Mouse (Mus musculus) telencephalon, adult 2 months (tissue): Measurements from ENCODE around the gene Flot2.
A peak's percentile ranks its signal among the peaks of the same experiment; 100 is the strongest.

Experiments used
- DNase-seq: peaks from one replicate; pipeline ENCODE4 v3.0.0-alpha.2; 2011; ENCODE audit warnings: low read depth, low spot score

Flot2 gene

GRCm38 (mm10) chr11:78062563-78062962, 24.8 kb downstream of the Flot2 start:
- no peak for DNase-seq

DNA sequence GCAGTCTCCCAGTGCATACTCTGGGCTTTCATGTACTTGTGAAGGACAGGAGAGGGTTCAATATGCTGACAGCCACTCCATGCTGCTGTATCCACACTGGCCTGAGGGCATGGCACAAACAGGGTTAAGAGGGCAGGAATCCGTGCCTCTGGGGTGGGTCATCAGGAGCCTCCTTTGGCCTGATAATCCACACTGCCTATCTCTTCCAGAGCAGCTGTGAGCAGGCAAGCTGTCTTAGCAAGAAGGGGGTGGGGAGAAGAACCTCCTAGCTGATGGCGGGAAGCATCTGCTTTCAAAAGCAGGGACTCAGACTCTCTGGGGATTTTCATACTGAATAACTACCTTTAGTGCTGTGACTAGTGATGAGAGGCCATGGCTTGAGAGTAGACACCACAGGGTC, 28.2 kb downstream of the Flot2 start:
- DNase-seq: no peak

GRCm38 (mm10) chr11:78066641-78067040, 28.9 kb downstream of the Flot2 start:
- no peak for DNase-seq

- DNase-seq: no peak
These were observed 29.8 kb downstream of the Flot2 start for GRCm38 (mm10) chr11:78067566-78067965.

DNA sequence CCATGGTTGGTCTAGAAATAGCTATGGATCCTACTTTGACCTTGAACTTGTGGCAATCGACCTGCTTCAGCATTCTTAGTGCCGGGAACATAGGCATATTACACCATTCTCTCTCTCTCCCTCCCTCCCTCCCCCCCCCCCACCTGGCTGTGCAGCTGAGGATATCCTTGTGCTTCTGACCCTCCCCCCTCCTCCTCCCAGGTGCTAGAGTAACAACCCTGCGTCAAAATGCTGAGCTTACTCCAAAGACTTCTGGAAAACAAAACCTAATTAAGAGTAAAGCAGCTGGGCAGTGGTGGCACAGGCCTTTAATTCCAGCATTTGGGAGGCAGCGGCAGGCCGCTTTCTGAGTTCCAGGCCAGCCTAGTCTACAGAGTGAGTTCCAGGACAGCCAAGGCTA, 31.4 kb downstream of the Flot2 start:
- no peak for DNase-seq

DNA sequence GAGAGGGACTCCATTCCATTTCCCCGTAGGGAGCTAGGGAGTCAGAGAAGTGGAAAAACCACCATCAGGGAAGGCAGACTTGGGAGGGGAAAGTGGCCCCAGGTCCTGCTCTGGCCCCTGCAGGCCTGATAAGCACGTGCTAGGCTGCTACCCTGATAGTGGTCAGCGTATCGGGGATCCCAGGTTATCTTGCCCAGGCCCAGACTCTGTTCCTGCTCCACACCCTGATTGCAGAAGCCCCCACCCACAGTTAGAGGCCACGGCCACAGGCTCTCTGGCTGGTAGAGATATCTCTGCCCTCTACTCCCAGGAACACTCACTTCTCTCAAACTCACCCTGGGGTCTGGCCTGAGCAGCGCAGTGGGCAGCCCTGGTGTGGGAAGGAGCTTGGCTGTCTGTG, 31.9 kb downstream of the Flot2 start:
- no peak for DNase-seq

DNA sequence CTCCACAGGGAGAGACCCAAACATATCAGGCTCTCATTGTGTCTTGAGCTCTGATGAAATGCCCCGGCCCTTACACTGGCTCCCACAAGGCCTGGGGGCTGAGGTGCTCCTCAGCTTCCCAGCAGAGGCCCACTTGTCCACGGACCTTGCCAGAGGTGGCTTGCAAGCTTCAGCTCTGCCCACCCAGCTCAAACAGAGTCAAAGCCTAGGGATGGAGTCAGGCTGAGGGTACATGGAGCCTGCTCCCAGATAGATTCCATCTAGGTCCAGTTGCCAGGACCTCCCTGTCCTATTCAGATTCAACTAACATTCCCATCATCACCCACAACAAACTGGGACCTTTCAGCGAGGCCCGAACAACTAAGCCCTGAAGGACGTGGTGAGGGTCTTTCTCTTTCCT, 34.2 kb downstream of the Flot2 start:
- DNase-seq: no peak

DNA sequence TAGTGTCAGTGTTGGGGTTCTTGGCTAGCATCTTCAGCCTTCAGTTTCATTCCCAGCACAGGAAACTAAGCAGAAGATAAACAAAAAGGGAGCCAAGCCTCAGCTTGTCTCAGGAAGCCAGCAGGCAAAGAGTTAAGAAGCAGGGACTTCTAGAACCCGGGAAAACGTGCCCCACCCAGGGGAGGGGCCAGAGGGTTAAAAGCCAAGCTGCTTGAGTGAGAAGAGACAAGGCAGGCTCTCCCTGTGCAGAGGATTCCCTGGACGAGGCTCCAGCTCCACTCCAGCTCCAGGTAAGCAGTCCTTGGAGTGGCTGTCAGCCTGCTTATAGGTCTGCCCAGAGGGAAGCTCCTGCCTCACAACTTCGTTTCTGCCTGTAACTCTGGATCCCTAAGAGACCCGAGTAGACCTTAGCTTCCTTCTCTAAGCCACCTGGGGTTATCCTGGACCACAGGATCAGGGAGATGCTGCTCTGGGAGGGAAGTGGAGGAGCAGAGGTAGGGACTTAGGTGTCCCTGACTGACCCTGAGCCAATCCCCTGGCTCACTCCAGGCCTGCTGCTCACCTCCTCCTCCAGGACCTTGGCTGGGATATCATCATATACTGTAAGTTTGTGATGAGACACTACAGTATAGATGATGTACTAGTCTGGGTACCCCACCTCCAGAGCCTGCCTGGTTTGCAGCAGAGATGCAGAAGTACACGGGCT, 34.8 kb downstream of the Flot2 start:
- DNase-seq: no peak

- no peak for DNase-seq
These were observed 36.0 kb downstream of the Flot2 start for GRCm38 (mm10) chr11:78073577-78074276.

GRCm38 (mm10) chr11:78074277-78074652, 36.5 kb downstream of the Flot2 start:
- no peak for DNase-seq

DNA sequence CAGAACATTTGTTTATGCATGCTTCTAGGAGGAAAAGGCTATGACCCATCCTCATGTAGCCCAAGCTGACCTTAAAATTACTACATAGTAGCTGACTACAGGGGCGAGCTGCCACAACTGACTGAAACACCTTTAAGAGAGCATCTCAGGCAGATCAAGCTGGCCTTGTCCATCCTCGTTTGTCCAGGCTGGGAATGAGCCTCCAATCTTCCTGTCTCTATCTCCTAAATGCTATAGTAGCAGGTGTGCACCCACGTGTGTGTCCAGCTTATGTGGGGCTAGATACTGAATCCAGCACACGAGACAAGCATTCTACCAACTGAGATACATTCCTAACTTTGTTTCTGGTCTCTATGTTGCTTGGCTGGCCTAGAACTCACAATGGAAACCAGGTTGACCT, 36.9 kb downstream of the Flot2 start:
- DNase-seq: no peak

DNA sequence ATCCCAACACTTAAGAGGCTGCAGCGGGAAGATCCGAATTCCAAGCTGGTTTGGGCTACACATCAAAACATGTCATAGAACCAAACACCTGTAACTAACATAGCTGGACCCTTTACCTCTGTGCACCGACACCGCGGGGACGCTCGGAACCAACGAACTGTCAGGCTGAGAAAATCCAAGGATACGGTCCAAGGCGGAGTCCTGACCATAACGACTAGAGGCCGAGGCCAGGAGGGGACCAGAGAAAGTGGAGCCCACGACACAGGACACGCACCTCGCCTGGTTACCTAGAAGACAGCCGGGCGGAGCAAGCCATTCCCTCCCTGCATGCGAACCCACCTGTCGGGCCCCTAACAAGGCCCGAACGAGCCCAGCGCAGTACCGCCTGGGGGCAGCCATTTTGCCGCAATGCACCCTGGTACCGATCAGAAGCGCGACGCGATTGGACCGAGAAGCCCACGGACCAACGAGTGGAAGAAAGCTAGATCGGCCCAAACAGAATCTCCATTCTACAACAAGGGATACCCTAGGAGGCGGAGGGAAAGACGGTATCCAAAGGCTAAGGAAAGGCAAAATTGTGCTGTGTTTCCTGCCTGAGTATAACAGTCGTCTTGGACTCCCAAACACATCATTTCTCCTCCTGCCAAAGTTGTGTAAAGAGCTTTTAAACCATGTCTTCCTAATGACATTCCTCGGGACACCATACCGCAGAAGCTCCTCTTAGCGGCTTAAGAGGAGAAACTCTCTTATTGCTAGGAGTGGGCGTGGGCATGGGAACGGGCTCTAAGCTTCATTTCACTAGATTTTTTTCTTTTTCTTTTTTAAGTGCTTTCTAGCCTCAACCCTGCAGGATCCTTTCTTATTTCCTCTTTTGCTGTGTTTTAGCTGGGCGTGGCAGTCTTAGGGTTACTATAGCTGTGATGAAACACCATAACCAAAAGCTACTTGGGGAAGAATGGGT, 42.5 kb downstream of the Flot2 start, which contains the start of gene Eral1:
Gene Eral1 (minus strand): TSS at position 423 of the 961 bp plus-strand sequence.
- DNase-seq: peak; percentile 92

DNA sequence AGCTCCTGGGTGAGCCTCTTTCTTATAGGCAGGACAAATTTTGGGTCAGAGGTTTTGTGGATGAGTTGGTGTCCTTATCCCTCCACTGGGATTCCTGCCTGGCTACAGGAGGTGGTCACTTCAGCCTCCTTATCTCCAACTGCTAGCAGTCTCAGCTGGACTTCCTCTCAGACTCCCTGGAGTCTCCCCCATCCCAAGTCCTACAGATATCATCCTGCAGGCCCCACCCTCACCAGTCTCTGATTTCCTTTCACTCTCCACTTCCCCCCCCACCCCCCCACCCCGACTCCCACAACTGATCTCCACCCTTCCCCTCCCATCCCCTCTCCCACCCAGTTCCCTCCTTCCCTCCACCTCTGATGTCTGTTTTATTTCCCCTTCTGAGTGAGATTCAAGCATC, 45.9 kb downstream of the Flot2 start:
- DNase-seq: no peak

DNA sequence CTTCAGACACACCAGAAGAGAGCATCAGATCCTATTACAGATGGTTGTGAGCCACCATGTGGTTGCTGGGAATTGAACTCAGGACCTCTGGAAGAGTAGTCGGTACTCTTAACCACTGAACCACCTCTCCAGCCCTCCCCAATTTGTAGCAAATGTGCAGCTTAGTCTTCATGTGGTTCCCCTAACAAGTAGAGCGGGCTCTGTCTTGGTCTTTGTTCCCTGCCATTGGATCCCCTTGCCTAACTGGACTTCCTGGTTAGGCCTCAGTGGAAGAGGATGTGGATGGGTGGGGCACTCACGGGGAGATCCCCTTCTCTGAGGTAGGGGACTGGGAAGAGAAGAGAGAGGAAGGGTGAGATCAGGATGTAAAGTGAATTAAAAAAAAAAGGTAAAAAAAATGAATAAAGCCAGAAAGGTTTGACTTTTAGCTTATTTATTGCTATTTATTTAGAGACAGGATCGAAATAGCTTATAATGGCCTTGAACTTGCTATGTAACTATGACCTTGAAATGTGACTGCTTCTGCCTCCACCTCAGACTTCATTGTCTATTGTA, 49.3 kb downstream of the Flot2 start:
- DNase-seq: no peak

DNA sequence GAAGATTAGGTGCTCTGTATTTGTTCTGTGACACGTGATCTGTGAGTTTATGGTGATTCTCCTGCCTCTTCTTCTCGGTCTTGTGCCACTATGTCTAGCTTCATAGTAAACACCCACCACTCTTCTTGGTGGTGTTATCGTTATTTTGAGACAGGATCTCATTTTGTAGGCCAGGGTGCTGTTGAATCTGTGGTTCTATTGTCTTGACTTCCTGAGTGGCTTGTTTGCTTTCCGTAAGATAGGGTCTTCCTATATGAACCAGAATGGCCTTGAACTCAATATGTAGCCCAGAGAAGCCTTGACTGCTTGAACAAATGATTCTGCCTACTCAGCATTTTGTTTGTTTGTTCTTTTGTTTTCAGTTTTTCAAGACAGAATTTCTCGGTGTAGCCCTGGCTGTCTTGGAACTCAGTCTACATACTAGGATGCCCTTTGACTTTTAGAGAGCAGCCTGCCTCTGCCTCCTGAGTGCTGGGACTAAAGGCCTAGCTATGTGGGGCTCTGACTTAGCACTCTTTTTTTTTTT, 50.1 kb downstream of the Flot2 start:
- no peak for DNase-seq

- no peak for DNase-seq
These were observed 56.4 kb downstream of the Flot2 start for GRCm38 (mm10) chr11:78094137-78094503.

DNA sequence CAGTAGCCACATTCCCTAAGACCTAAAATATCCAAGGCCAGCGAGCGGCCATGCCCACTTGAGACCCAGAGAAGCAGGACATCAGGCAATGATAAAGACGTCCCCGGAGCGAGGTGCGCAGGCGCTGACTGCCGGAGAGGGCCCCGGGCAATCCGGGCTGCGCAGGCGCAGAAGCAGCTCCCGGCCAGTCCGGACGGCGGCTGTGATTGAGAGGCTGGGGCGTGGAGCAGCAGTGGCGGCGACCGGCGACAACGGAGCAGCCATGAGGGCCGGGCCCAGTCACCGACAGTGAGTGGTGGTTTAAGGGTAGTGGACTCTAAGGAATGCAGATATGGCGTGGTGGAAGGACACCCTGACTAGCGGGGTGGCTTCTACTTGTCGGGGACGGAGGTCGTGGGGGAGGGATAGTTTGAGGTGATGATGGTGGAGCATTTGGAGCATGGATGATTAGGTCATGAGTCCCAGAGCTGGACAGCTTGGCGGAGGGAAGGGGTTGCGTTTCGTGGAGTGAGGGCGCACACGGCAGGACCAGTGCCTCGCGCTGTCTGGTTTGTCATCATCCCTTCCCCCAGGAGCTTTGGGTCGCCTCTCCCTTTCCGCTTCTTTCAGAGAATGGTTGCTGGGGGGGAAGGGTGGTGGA, 56.9 kb downstream of the Flot2 start, which contains the start of gene Fam222b:
Gene Fam222b (plus strand): TSS at position 157 of the 640 bp plus-strand sequence.
- DNase-seq: peak; percentile 79

DNA sequence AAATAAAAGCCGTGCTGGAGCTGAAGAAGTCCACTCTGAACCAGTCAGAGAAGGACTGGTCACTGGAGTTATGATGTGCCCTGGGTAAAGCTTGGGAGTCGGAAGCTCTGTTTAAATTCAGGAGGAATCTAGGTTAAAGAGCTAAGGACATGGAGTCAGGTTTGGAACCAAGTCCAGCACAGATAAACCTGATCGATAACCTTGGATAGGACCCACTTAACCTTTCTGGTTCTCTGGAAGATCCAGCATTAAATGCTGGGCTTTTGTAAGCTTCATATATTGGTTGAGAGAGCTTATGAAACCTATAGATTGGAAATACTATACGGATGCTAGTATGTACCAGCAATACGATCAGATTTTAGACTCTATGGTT, 57.4 kb downstream of the Flot2 start:
- DNase-seq: no peak

GRCm38 (mm10) chr11:78097077-78097476, 59.3 kb downstream of the Flot2 start:
- DNase-seq: no peak

DNA sequence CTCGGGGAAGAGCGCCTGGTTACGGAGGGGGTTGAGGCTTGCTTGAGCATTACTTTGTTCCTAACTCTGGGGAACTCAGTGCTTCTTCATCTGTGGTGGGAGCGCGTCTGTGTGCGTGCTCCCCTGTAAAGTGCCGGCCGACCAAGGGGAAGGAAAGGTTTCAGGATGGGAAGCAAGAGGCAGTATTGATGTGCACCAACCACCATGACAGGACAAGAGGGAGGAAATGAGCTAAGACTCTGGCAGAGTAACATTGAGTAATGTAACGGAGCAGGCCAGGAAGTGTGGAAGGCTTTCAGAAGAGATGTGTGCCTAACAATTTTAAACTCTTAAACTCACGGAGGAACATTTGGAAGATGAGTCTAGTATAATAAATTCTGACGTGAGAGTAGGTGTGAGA, 63.0 kb downstream of the Flot2 start:
- no peak for DNase-seq

DNA sequence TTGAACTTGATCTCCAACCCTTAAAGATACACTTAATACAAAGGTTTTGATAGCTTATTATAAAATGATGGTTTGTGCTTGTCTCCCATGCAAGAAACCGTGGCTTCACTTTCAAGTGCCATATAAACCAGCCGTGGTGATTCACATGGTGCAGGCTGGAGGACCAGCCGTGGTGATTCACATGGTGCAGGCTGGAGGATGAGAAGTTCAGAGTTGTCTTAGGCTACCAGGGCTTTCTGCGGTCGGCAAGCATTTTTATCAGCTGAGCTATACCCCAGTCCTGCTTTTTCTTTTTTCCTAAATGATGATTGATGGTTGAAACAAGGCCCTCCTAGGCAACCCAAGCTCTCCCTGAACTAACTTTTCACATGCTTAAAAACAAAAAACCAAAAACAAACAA, 64.4 kb downstream of the Flot2 start:
- no peak for DNase-seq
